Mouse (Mus musculus) left cerebral cortex, postnatal 25 days (tissue): Measurements from ENCODE around the gene Rnf24. TPM values are rescaled to one million over a fixed set of nuclear protein-coding genes. Genes with fewer than 3 reads are reported as not detected.
"Not testable (repeated sequence)": the region's sequence is repeated elsewhere in the genome, so short reads cannot be mapped to it uniquely, and the experiment has no call there.

Experiments used
- DNase-seq, 2 experiments: peaks; one replicate each; pipeline ENCODE4 v3.0.0; 2022; ENCODE audit warnings: low spot score in 2 of 2, mixed read lengths in 1 of 2
- intact Hi-C: fragments of 180-260 bp; cut with DNase I; formaldehyde crosslinking; loops from one replicate; pipeline ENCODE4 v1.15.1; 2025
- total RNA-seq, 2 experiments: library from RNA; stranded (reverse); gene quantifications; 2 replicates each; pipeline ENCODE4 v1.2.3; 2021

Gene Rnf24
- total RNA-seq, 2 experiments from 2014 or later, result 38.2 to 40.0 TPM

- intact Hi-C loops, result no loop called here
- DNase-seq, result no peak
These were observed 2.4 kb downstream of the Rnf24 start for GRCm38 (mm10) chr2:131350301-131350700.

GRCm38 (mm10) chr2:131345556-131345955 is 7.1 kb downstream of the Rnf24 start:
- DNase-seq, result no peak
- intact Hi-C loops, result no loop called here

- intact Hi-C loops, result no loop called here
- peak; percentile 17 to 26 for DNase-seq
These were observed 8.2 kb downstream of the Rnf24 start for GRCm38 (mm10) chr2:131344449-131344848.

GRCm38 (mm10) chr2:131337602-131338001 is 15.1 kb downstream of the Rnf24 start:
- intact Hi-C loops, result no loop called here
- no peak for DNase-seq

GRCm38 (mm10) chr2:131330548-131330947 is 22.1 kb downstream of the Rnf24 start:
- intact Hi-C loops, result no loop called here
- no peak for DNase-seq

- no peak for DNase-seq
- intact Hi-C loops, result no loop called here
These were observed 23.7 kb downstream of the Rnf24 start for GRCm38 (mm10) chr2:131328981-131329380.

GRCm38 (mm10) chr2:131326044-131326443 is 26.6 kb downstream of the Rnf24 start:
- no peak for DNase-seq
- intact Hi-C loops, result no loop called here

GRCm38 (mm10) chr2:131323675-131324074 is 29.0 kb downstream of the Rnf24 start:
- intact Hi-C loops, result loop anchor here (5.0 kb wide), 1 partner anchor 79 kb away; no protein-coding TSS in a partner anchor
- no peak for DNase-seq

GRCm38 (mm10) chr2:131321192-131321591 is 31.5 kb downstream of the Rnf24 start:
- peak; percentile 68 to 93 for DNase-seq
- intact Hi-C loops, result loop anchor here (5.0 kb wide), 1 partner anchor 81 kb away; no protein-coding TSS in a partner anchor

- intact Hi-C loops, result no loop called here
- no peak for DNase-seq
These were observed 33.3 kb downstream of the Rnf24 start for GRCm38 (mm10) chr2:131319401-131319800.

- intact Hi-C loops, result no loop called here
- no peak for DNase-seq
These were observed 36.5 kb downstream of the Rnf24 start for GRCm38 (mm10) chr2:131316167-131316566.

GRCm38 (mm10) chr2:131309296-131309695 is 43.4 kb downstream of the Rnf24 start:
- DNase-seq, result no peak
- intact Hi-C loops, result no loop called here

- no peak for DNase-seq
- intact Hi-C loops, result no loop called here
These were observed 44.9 kb downstream of the Rnf24 start for GRCm38 (mm10) chr2:131307822-131308221.

GRCm38 (mm10) chr2:131307391-131307790 is 45.3 kb downstream of the Rnf24 start:
- no peak for DNase-seq
- intact Hi-C loops, result no loop called here

GRCm38 (mm10) chr2:131305226-131305625 is 47.5 kb downstream of the Rnf24 start:
- intact Hi-C loops, DNase-seq: not testable (repeated sequence)

- intact Hi-C loops, result no loop called here
- DNase-seq, result no peak
These were observed 48.2 kb downstream of the Rnf24 start for GRCm38 (mm10) chr2:131304497-131304896.

- intact Hi-C loops, result no loop called here
- no peak for DNase-seq
These were observed 51.1 kb downstream of the Rnf24 start for GRCm38 (mm10) chr2:131301635-131302034.

- no peak for DNase-seq
- intact Hi-C loops, result no loop called here
These were observed 52.2 kb downstream of the Rnf24 start for GRCm38 (mm10) chr2:131300485-131300884.

- DNase-seq, intact Hi-C loops: not testable (repeated sequence)
These were observed 54.0 kb downstream of the Rnf24 start for GRCm38 (mm10) chr2:131298674-131299073.

- peak in 1 of 2 experiments; percentile 37 for DNase-seq
- intact Hi-C loops, result no loop called here
These were observed 55.9 kb downstream of the Rnf24 start for GRCm38 (mm10) chr2:131296746-131297261.

GRCm38 (mm10) chr2:131290669-131291068 is 62.0 kb downstream of the Rnf24 start:
- no peak for DNase-seq
- intact Hi-C loops, result no loop called here

GRCm38 (mm10) chr2:131286276-131286675 is 66.4 kb downstream of the Rnf24 start:
- no peak for DNase-seq
- intact Hi-C loops, result loop anchor here (5.0 kb wide), 1 partner anchor 131 kb away; no protein-coding TSS in a partner anchor
